Mouse (Mus musculus): ENCODE results near the gene Bpifb3. TPM values are rescaled to one million over a fixed set of nuclear protein-coding genes. Genes with fewer than 3 reads are reported as not detected.

The Bpifb3 gene
- polyA plus RNA-seq, 1 experiment from 2014 or later, result not detected

- Histone ChIP-seq H3K4me2 (ENCODE audit: low read depth, low read length) (no peak overlapping the region), H3K9me3 (replicated peaks; ENCODE audit: control insufficient read depth, low read length) (no peaks in the 10 kb centered on the region), H3K27me3 (ENCODE audit: control insufficient read depth, insufficient read depth, low read length) (no peaks in the 10 kb centered on the region), H3K27ac (replicated peaks; ENCODE audit: low read depth, low read length) (no peak overlapping the region), H3K9ac (replicated peaks; ENCODE audit: low read length) (no peak overlapping the region), H3K4me3 (ENCODE audit: low read depth, low read length) (no peak overlapping the region), H3K36me3 (replicated peaks; ENCODE audit: control insufficient read depth, insufficient read depth, low read depth, low read length) (no peaks in the 10 kb centered on the region), H3K4me1 (ENCODE audit: control insufficient read depth, insufficient read depth, low read length) (no peaks in the 10 kb centered on the region)
- WGBS, result 91% methylated on average over 6 of the region's 6 CpGs
- DNase-seq (ENCODE audit: low spot score) (no peak), ATAC-seq (replicated peaks; ENCODE audit: insufficient number of reproducible peaks, low FRiP score, low TSS enrichment, low read depth) (no peak)
These were observed 3.2 kb downstream of the Bpifb3 start for GRCm38 (mm10) chr2:153921246-153921645.

DNA sequence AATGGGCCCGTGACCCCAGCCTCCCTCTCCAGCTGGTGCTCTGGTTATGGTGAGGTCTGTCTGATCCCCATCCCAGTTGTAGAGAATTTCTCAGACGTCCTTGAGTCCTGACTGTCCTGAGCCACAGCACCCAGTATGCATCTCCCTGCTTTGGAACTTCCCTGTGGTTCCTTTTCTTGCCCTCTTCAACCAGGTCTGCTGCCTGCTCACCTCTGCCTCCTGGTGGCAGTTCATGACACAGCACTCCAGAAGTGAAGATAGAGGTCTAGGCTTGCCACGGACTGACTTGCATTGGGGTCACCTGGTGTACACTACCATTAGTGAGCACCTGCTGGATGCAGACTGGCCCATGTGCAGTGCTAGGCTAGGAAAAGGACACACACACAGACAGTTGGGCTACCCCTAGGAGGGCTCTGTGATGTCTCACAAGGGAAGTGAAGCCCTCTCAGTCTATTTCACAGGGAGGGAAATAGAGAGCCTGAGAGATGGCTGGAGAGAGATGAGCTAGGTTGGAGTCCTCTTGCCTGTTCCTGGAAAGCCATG, 11.9 kb downstream of the Bpifb3 start:
- WGBS, result 36% methylated on average over 3 of the region's 3 CpGs
- H3K9ac ChIP-seq (replicated peaks; ENCODE audit: low read length), result no peak overlapping the region
- no peak overlapping the region for H3K4me2 ChIP-seq (ENCODE audit: low read depth, low read length)
- H3K27ac ChIP-seq (replicated peaks; ENCODE audit: low read depth, low read length), result no peak overlapping the region
- H3K9me3 ChIP-seq (replicated peaks; ENCODE audit: control insufficient read depth, low read length), result no peaks in the 10 kb centered on the region
- no peaks in the 10 kb centered on the region for H3K4me1 ChIP-seq (ENCODE audit: control insufficient read depth, insufficient read depth, low read length)
- H3K27me3 ChIP-seq (ENCODE audit: control insufficient read depth, insufficient read depth, low read length), result no peaks in the 10 kb centered on the region
- H3K36me3 ChIP-seq (replicated peaks; ENCODE audit: control insufficient read depth, insufficient read depth, low read depth, low read length), result no peaks in the 10 kb centered on the region
- H3K4me3 ChIP-seq (ENCODE audit: low read depth, low read length), result no peak overlapping the region
- peak; percentile 53 for DNase-seq (ENCODE audit: low spot score)
- ATAC-seq (replicated peaks; ENCODE audit: insufficient number of reproducible peaks, low FRiP score, low TSS enrichment, low read depth), result 0 out of 2 replicates have a peak, but pooled peaks have one; percentile 16

- Histone ChIP-seq H3K9me3 (replicated peaks; ENCODE audit: control insufficient read depth, low read length) (no peaks in the 10 kb centered on the region), H3K4me1 (ENCODE audit: control insufficient read depth, insufficient read depth, low read length) (no peaks in the 10 kb centered on the region), H3K4me3 (ENCODE audit: low read depth, low read length) (no peak overlapping the region), H3K4me2 (ENCODE audit: low read depth, low read length) (no peak overlapping the region), H3K36me3 (replicated peaks; ENCODE audit: control insufficient read depth, insufficient read depth, low read depth, low read length) (no peaks in the 10 kb centered on the region), H3K27me3 (ENCODE audit: control insufficient read depth, insufficient read depth, low read length) (no peaks in the 10 kb centered on the region), H3K9ac (replicated peaks; ENCODE audit: low read length) (no peak overlapping the region), H3K27ac (replicated peaks; ENCODE audit: low read depth, low read length) (no peak overlapping the region)
- 78% methylated on average over 6 of the region's 6 CpGs for WGBS
- ATAC-seq (replicated peaks; ENCODE audit: insufficient number of reproducible peaks, low FRiP score, low TSS enrichment, low read depth) (no peak), DNase-seq (ENCODE audit: low spot score) (no peak)
These were observed 13.1 kb downstream of the Bpifb3 start for GRCm38 (mm10) chr2:153931125-153931524.

GRCm38 (mm10) chr2:153933311-153933710, 15.3 kb downstream of the Bpifb3 start:
- no peak for ATAC-seq (replicated peaks; ENCODE audit: insufficient number of reproducible peaks, low FRiP score, low TSS enrichment, low read depth)
- no peak overlapping the region for H3K27ac ChIP-seq (replicated peaks; ENCODE audit: low read depth, low read length)
- DNase-seq (ENCODE audit: low spot score), result no peak

GRCm38 (mm10) chr2:153935348-153935747, 17.3 kb downstream of the Bpifb3 start:
- no peak for ATAC-seq (replicated peaks; ENCODE audit: insufficient number of reproducible peaks, low FRiP score, low TSS enrichment, low read depth)
- WGBS, result 90% methylated on average over 6 of the region's 6 CpGs
- H3K9ac ChIP-seq (replicated peaks; ENCODE audit: low read length), result no peak overlapping the region
- no peaks in the 10 kb centered on the region for H3K36me3 ChIP-seq (replicated peaks; ENCODE audit: control insufficient read depth, insufficient read depth, low read depth, low read length)
- H3K4me2 ChIP-seq (ENCODE audit: low read depth, low read length), result no peak overlapping the region
- H3K27me3 ChIP-seq (ENCODE audit: control insufficient read depth, insufficient read depth, low read length), result no peaks in the 10 kb centered on the region
- H3K27ac ChIP-seq (replicated peaks; ENCODE audit: low read depth, low read length), result no peak overlapping the region
- DNase-seq (ENCODE audit: low spot score), result no peak
- H3K9me3 ChIP-seq (replicated peaks; ENCODE audit: control insufficient read depth, low read length), result no peaks in the 10 kb centered on the region
- no peaks in the 10 kb centered on the region for H3K4me1 ChIP-seq (ENCODE audit: control insufficient read depth, insufficient read depth, low read length)
- no peak overlapping the region for H3K4me3 ChIP-seq (ENCODE audit: low read depth, low read length)

More at GRCm38 (mm10) chr2:153933311-153933710, 15.3 kb downstream of the Bpifb3 start:
- no peaks in the 10 kb centered on the region for H3K27me3 ChIP-seq (ENCODE audit: control insufficient read depth, insufficient read depth, low read length)
- H3K4me1 ChIP-seq (ENCODE audit: control insufficient read depth, insufficient read depth, low read length), result no peaks in the 10 kb centered on the region
- no peak overlapping the region for H3K4me2 ChIP-seq (ENCODE audit: low read depth, low read length)
- no peak overlapping the region for H3K9ac ChIP-seq (replicated peaks; ENCODE audit: low read length)
- no peaks in the 10 kb centered on the region for H3K36me3 ChIP-seq (replicated peaks; ENCODE audit: control insufficient read depth, insufficient read depth, low read depth, low read length)
- H3K9me3 ChIP-seq (replicated peaks; ENCODE audit: control insufficient read depth, low read length), result no peaks in the 10 kb centered on the region
- WGBS, result 82% methylated on average over 6 of the region's 6 CpGs
- no peak overlapping the region for H3K4me3 ChIP-seq (ENCODE audit: low read depth, low read length)

GRCm38 (mm10) chr2:153937843-153938242, 19.8 kb downstream of the Bpifb3 start, which contains the start of gene Bpifb4:
Gene Bpifb4, plus strand, starts transcription at chr2:153938212.
- Histone ChIP-seq H3K4me2 (ENCODE audit: low read depth, low read length) (no peak within 1 kb of the TSS), H3K27ac (replicated peaks; ENCODE audit: low read depth, low read length) (no peak within 1 kb of the TSS), H3K27me3 (ENCODE audit: control insufficient read depth, insufficient read depth, low read length) (no peaks in the 10 kb centered on the region), H3K36me3 (replicated peaks; ENCODE audit: control insufficient read depth, insufficient read depth, low read depth, low read length) (no peaks in the 10 kb centered on the region), H3K9ac (replicated peaks; ENCODE audit: low read length) (no peak within 1 kb of the TSS), H3K4me3 (ENCODE audit: low read depth, low read length) (no peak within 1 kb of the TSS), H3K9me3 (replicated peaks; ENCODE audit: control insufficient read depth, low read length) (no peaks in the 10 kb centered on the region), H3K4me1 (ENCODE audit: control insufficient read depth, insufficient read depth, low read length) (no peaks in the 10 kb centered on the region)
- 93% methylated on average over 5 of the region's 5 CpGs for WGBS
- no peak for DNase-seq (ENCODE audit: low spot score)
- no peak for ATAC-seq (replicated peaks; ENCODE audit: insufficient number of reproducible peaks, low FRiP score, low TSS enrichment, low read depth)

DNA sequence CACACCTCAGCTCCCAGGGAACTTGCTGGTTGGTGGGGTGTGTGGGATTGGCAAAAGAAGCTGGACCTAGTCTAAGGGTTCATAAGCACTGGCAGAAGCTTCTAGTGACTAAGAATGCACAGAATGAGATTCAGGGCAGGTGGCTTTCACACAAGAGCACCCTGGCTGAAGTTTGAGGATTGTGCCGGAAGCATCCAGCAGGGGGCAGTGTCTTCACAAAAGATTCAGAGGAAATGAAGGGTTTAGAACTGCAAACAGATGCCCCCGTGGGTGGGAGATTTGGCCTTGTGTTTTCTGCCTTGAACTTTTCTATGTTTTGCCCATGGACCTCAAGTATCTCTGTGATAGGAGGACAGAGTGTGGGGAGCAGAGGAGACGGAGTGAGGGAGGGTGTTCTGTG, 25.5 kb downstream of the Bpifb3 start:
- no peaks in the 10 kb centered on the region for H3K4me1 ChIP-seq (ENCODE audit: control insufficient read depth, insufficient read depth, low read length)
- no peak for ATAC-seq (replicated peaks; ENCODE audit: insufficient number of reproducible peaks, low FRiP score, low TSS enrichment, low read depth)
- DNase-seq (ENCODE audit: low spot score), result peak; percentile 74
- H3K36me3 ChIP-seq (replicated peaks; ENCODE audit: control insufficient read depth, insufficient read depth, low read depth, low read length), result no peaks in the 10 kb centered on the region
- WGBS, result 32% methylated on average over 3 of the region's 3 CpGs
- H3K27ac ChIP-seq (replicated peaks; ENCODE audit: low read depth, low read length), result no peak overlapping the region
- no peaks in the 10 kb centered on the region for H3K27me3 ChIP-seq (ENCODE audit: control insufficient read depth, insufficient read depth, low read length)
- no peak overlapping the region for H3K4me3 ChIP-seq (ENCODE audit: low read depth, low read length)
- H3K9me3 ChIP-seq (replicated peaks; ENCODE audit: control insufficient read depth, low read length), result no peaks in the 10 kb centered on the region
- H3K9ac ChIP-seq (replicated peaks; ENCODE audit: low read length), result no peak overlapping the region
- no peak overlapping the region for H3K4me2 ChIP-seq (ENCODE audit: low read depth, low read length)

DNA sequence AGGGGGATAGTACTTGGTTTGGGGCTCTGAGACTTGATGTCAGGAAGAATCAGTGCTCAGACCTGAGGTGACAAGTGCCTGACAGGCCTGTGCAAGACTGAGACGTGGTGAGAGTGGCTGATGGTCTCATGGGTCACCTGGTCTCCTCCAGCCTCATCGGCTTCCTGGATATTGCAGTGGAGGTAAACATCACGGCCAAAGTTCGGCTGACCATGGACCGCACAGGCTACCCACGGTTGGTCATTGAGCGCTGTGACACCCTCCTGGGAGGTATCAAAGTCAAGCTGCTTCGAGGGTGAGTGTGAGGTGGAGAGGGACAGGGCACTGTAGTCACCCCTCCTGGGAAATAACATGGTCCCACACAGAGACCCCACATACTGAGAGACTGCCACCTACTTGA, 26.5 kb downstream of the Bpifb3 start:
- ATAC-seq (replicated peaks; ENCODE audit: insufficient number of reproducible peaks, low FRiP score, low TSS enrichment, low read depth), result no peak
- Histone ChIP-seq H3K9me3 (replicated peaks; ENCODE audit: control insufficient read depth, low read length) (no peaks in the 10 kb centered on the region), H3K27me3 (ENCODE audit: control insufficient read depth, insufficient read depth, low read length) (no peaks in the 10 kb centered on the region), H3K4me2 (ENCODE audit: low read depth, low read length) (no peak overlapping the region), H3K9ac (replicated peaks; ENCODE audit: low read length) (no peak overlapping the region), H3K36me3 (replicated peaks; ENCODE audit: control insufficient read depth, insufficient read depth, low read depth, low read length) (no peaks in the 10 kb centered on the region), H3K27ac (replicated peaks; ENCODE audit: low read depth, low read length) (no peak overlapping the region), H3K4me1 (ENCODE audit: control insufficient read depth, insufficient read depth, low read length) (no peaks in the 10 kb centered on the region), H3K4me3 (ENCODE audit: low read depth, low read length) (no peak overlapping the region)
- 86% methylated on average over 8 of the region's 8 CpGs for WGBS
- no peak for DNase-seq (ENCODE audit: low spot score)
